Mouse (Mus musculus) lung, embryonic 16.5 days (tissue): ENCODE measurements around the gene Fbxo33. TPM values are rescaled to one million over a fixed set of nuclear protein-coding genes. Genes with fewer than 3 reads are reported as not detected.

Experiments
- ATAC-seq: fragments of 200-750 bp; cut with Nextera tagmentation; 2 replicates; pipeline ENCODE4 v1.8.0; 2017; ENCODE audit warnings: low read depth, mild to moderate bottlenecking, moderate library complexity
- H3K27ac ChIP-seq: fragments of 300-500 bp; sonication (generic); 2 replicates; pipeline ENCODE4 v1.5.1; 2014; ENCODE audit warnings: mild to moderate bottlenecking, control low read depth, low read length
- H3K27me3 ChIP-seq: fragments of 300-500 bp; sonication (generic); 2 replicates; pipeline ENCODE4 v1.6.1; 2014; ENCODE audit warnings: low read depth, low read length, mixed read lengths; ENCODE audit not compliant: control insufficient read depth, insufficient read depth
- H3K36me3 ChIP-seq: fragments of 300-500 bp; sonication (generic); 2 replicates; pipeline ENCODE4 v1.6.1; 2014; ENCODE audit warnings: low read length; ENCODE audit not compliant: control insufficient read depth, insufficient read depth
- H3K4me1 ChIP-seq: fragments of 300-500 bp; sonication (generic); replicated peaks from 2 replicates; pipeline ENCODE4 v1.6.1; 2014; ENCODE audit warnings: low read length, mixed read lengths; ENCODE audit not compliant: control insufficient read depth, insufficient read depth
- H3K4me2 ChIP-seq: fragments of 300-500 bp; sonication (generic); 2 replicates; pipeline ENCODE4 v1.6.1; 2014; ENCODE audit warnings: low read depth, low read length, control low read depth
- H3K4me3 ChIP-seq: fragments of 300-500 bp; sonication (generic); 2 replicates; pipeline ENCODE4 v1.5.1; 2014; ENCODE audit warnings: mild to moderate bottlenecking, low read length, control low read depth
- H3K9ac ChIP-seq: fragments of 300-500 bp; sonication (generic); 2 replicates; pipeline ENCODE4 v1.6.1; 2014; ENCODE audit warnings: low read length, control low read depth
- H3K9me3 ChIP-seq: fragments of 300-500 bp; sonication (generic); 2 replicates; pipeline ENCODE4 v1.6.1; 2016; ENCODE audit warnings: low read length; ENCODE audit not compliant: control insufficient read depth
- WGBS: fragments of 180-500 bp; shearing (Covaris S2); extraction: QIAGEN DNeasy Blood & Tissue Kit; methylation state at CpG from one replicate; pipeline ENCODE4 v1.1.7; 2014; 5-methylcytosine and 5-hydroxymethylcytosine counted together
- polyA plus RNA-seq: library from polyadenylated mRNA; unstranded; fragments of >200 nt; fragmentation: Nextera tagmentation; extraction: Ambion mirVana; gene quantifications from 2 replicates; pipeline ENCODE4 v1.2.1, GENCODE M21; 2015

The Fbxo33 gene
- polyA plus RNA-seq, result 3.5 and 3.9 TPM in 2 replicates

DNA sequence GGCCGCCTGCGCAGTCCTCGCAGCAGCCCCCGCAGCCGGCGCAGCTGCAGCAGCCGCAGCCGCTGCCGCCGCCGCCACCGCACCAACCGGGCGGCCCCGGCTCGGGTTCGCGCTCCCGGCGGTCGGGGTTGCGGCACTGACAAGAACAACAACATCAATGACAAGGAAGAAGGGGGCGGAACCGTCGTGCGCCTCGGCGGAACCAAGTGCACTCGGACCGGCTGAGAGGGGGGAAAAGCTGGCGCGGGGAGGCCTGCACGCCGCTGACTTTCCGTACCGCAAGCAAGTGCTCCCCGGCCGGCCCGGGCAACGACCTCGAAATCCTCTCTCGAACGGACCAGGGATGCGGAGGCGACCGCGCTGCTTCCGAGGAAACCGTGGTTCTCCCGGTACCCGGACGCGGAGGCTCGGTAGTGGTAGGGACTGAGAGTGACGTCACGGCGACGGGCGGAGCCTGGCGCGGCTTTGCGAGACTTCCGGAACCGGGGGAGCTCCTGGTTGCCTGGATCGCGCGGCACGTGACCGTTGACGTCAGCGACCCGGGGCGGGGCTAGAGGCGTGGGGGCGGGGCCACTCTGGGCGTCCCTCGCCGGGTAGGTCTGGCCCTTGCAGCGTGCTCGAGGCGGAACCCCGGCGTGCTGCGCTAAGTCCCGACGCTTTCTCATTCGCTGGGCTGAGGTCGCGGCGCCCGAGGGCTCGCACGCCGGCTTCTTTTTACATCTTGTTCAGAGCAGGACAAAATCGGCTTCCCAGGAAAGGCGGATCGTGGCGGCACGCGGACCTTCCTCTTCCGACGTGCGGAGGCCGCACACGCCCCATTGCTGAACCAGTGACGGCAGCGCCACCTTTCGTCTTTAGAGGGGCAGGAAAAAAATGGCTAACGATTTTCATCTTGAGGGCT, at the start of gene Fbxo33:
Gene Fbxo33, minus strand, starts transcription at position 401 of the 901 bp plus-strand sequence.
- peaks cover 8% of the 10 kb centered on the region for H3K4me1 ChIP-seq
- ATAC-seq, result peak; percentile 99
- H3K4me2 ChIP-seq, result peak within 1 kb of the TSS; percentile 84
- H3K9me3 ChIP-seq, result no peaks in the 10 kb centered on the region
- peak within 1 kb of the TSS; percentile 97 for H3K4me3 ChIP-seq
- H3K36me3 ChIP-seq, result no peaks in the 10 kb centered on the region
- peak within 1 kb of the TSS; percentile 94 for H3K27ac ChIP-seq
- H3K27me3 ChIP-seq, result no peaks in the 10 kb centered on the region
- H3K9ac ChIP-seq, result peak within 1 kb of the TSS; percentile 86
- under 1% methylated on average over 96 of the region's 109 CpGs for WGBS

- Histone ChIP-seq H3K4me2 (no peak overlapping the region), H3K27me3 (no peaks in the 10 kb centered on the region), H3K27ac (no peak overlapping the region), H3K9ac (no peak overlapping the region), H3K9me3 (no peaks in the 10 kb centered on the region), H3K4me3 (no peak overlapping the region), H3K36me3 (no peaks in the 10 kb centered on the region), H3K4me1 (no peaks in the 10 kb centered on the region)
- WGBS, result 85% methylated on average over 4 of the region's 4 CpGs
- ATAC-seq, result no peak
These were observed 46.4 kb upstream of the Fbxo33 start for GRCm38 (mm10) chr12:59265942-59266231.

DNA sequence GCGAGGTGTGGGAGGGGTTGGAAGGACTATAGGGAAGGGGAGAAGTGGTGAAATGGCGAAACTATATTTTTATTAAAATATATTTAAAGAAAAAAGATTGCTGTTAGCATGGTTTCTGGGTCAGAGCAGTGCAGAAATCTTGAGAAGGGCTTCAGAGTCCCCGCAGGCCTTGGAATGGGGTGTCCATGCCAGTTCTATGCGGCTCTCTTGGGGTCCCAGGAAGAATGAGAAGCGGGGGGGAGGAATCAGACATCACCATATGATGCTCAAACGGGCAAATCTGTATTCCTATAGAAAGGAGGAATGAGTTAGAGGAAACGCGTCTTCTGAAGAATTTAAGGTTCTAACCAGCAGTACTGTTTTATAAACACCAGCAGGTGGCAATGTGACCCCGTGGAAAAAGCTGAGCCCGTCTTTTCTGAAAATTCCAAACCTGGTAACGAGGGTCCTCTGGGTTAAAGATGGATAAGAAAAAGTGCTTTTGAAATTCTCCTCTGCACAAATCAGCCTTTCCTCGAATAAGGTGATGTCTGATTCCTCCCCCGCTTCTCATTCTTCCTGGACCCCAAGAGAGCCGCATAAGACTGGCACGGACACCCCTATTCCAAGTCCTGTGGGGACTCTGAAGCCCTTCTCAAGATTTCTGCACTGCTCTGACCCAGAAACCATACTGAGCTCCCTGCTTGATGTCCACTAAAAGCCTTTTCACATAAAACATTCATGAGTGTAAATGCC, 45.8 kb upstream of the Fbxo33 start:
- 28% methylated on average over 15 of the region's 15 CpGs for WGBS

GRCm38 (mm10) chr12:59262841-59263240, 43.3 kb upstream of the Fbxo33 start:
- Histone ChIP-seq H3K4me2 (no peak overlapping the region), H3K4me1 (no peaks in the 10 kb centered on the region), H3K9me3 (no peaks in the 10 kb centered on the region), H3K4me3 (no peak overlapping the region), H3K36me3 (no peaks in the 10 kb centered on the region), H3K9ac (no peak overlapping the region), H3K27ac (no peak overlapping the region), H3K27me3 (no peaks in the 10 kb centered on the region)
- 75% methylated on average over 3 of the region's 3 CpGs for WGBS
- ATAC-seq, result no peak

More for the DNA sequence above, 45.8 kb upstream of the Fbxo33 start:
- no peak overlapping the region for H3K4me3 ChIP-seq
- no peak overlapping the region for H3K27ac ChIP-seq
- no peak for ATAC-seq
- no peaks in the 10 kb centered on the region for H3K4me1 ChIP-seq
- no peaks in the 10 kb centered on the region for H3K27me3 ChIP-seq
- no peak overlapping the region for H3K4me2 ChIP-seq
- H3K36me3 ChIP-seq, result no peaks in the 10 kb centered on the region
- no peaks in the 10 kb centered on the region for H3K9me3 ChIP-seq
- no peak overlapping the region for H3K9ac ChIP-seq

- no peak overlapping the region for H3K4me2 ChIP-seq
- H3K4me3 ChIP-seq, result no peak overlapping the region
- H3K27ac ChIP-seq, result no peak overlapping the region
- WGBS, result 29% methylated on average over 2 of the region's 2 CpGs
- no peaks in the 10 kb centered on the region for H3K4me1 ChIP-seq
- H3K36me3 ChIP-seq, result no peaks in the 10 kb centered on the region
- no peak for ATAC-seq
- H3K9ac ChIP-seq, result no peak overlapping the region
- no peaks in the 10 kb centered on the region for H3K27me3 ChIP-seq
- no peaks in the 10 kb centered on the region for H3K9me3 ChIP-seq
These were observed 41.3 kb upstream of the Fbxo33 start for GRCm38 (mm10) chr12:59260798-59261197.

DNA sequence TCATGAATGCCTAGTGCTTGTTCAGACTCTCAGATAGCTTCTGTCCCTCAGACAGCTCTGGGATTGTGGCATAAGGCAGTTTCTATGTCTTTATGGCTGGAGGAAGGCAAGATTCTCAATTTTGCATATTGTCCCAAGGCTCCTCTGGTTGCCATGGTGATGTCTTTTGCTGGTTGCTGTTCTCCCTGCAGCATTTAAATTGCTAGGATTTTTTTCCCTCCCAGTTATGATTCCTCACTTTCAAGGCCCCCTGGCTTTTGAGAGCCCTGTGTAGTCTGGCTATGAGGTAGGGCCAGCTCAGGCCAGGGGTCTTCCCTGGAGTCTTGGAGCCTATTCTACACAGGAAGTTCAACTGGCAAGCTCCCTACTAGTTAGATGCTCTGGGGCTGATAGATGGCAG, 40.8 kb upstream of the Fbxo33 start:
- no peaks in the 10 kb centered on the region for H3K9me3 ChIP-seq
- H3K4me3 ChIP-seq, result no peak overlapping the region
- no peaks in the 10 kb centered on the region for H3K27me3 ChIP-seq
- H3K36me3 ChIP-seq, result no peaks in the 10 kb centered on the region
- no peaks in the 10 kb centered on the region for H3K4me1 ChIP-seq
- no peak overlapping the region for H3K4me2 ChIP-seq
- no peak overlapping the region for H3K9ac ChIP-seq
- no peak overlapping the region for H3K27ac ChIP-seq
- ATAC-seq, result no peak

DNA sequence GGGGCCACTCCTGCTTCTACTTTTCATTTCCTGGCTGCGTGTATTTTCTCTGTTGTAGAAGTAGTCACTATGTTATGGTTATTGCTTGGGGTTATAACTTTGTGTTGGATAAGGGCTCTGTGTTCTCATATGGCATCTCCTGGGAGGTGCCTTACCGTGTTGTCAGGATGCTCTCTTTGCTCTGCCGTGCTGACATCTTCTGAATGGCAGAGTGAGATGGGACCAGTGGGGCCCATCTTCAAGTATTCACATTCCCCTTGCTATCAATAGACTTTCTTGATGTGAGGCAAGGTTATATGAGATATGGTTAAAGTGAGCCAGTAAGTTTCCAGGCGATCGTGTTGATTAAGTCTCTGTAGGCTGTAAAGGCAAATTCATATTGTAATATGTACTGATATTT, 39.5 kb upstream of the Fbxo33 start:
- Histone ChIP-seq H3K4me1 (no peaks in the 10 kb centered on the region), H3K4me3 (no peak overlapping the region), H3K27ac (no peak overlapping the region), H3K36me3 (no peaks in the 10 kb centered on the region), H3K9me3 (no peaks in the 10 kb centered on the region), H3K9ac (no peak overlapping the region), H3K4me2 (no peak overlapping the region), H3K27me3 (no peaks in the 10 kb centered on the region)
- ATAC-seq, result no peak
- 83% methylated on average over 5 of the region's 5 CpGs for WGBS

DNA sequence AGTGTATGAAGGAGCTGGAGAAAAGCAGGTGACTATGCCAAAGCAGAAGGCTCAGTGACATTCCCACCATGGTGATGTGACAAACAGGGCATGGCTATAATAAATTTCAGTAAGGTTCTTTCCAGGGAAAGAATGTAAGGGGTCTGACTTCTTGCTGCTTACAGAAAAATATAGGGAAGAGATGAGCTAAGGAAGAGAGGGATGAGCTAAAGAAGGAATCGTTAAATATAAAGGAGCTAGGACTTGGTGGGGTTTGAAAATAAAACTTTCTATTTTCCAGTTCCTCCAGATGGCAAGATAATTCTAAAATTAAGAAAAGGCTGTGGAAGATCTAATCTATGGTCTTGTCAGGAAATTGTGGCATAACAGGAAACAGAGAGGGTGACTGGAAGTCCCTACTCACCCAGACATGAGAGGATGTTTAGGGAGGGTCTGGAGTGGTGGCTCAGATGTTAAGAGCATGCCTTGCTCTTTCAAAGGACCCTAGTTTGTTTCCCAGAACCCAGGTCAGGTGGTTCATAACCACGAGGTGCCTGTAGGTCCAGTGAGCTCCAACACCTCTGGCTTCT, 30.8 kb upstream of the Fbxo33 start:
- no peaks in the 10 kb centered on the region for H3K9me3 ChIP-seq
- no peak overlapping the region for H3K4me3 ChIP-seq
- no peak overlapping the region for H3K9ac ChIP-seq
- H3K27ac ChIP-seq, result no peak overlapping the region
- no peak for ATAC-seq
- no peak overlapping the region for H3K4me2 ChIP-seq
- no peaks in the 10 kb centered on the region for H3K4me1 ChIP-seq
- H3K27me3 ChIP-seq, result no peaks in the 10 kb centered on the region
- no peaks in the 10 kb centered on the region for H3K36me3 ChIP-seq
- 51% methylated on average over 2 of the region's 2 CpGs for WGBS

DNA sequence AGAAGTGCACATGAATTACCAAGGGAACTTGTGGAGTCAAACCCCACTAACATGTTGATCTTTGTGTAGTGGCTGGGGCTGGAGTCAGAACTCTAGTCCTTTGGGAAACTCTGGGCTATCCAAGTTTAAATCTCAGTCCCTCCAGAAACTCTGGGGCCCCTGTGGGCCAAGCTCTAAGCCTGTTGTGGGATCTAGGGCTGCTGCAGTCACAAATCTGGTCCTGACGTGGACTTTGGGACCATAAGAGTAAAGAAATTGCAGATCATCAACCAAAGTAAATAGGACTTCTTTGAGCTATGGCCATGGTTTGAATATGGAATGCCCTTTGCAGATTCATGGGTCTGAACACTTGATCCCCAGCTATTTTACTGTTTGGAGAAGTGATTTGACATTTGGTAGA, 29.4 kb upstream of the Fbxo33 start:
- 52% methylated on average over 1 of the region's 1 CpGs for WGBS
- no peak overlapping the region for H3K27ac ChIP-seq
- no peaks in the 10 kb centered on the region for H3K36me3 ChIP-seq
- no peak overlapping the region for H3K4me2 ChIP-seq
- no peak overlapping the region for H3K9ac ChIP-seq
- no peak for ATAC-seq
- no peaks in the 10 kb centered on the region for H3K4me1 ChIP-seq
- no peaks in the 10 kb centered on the region for H3K9me3 ChIP-seq
- no peak overlapping the region for H3K4me3 ChIP-seq
- no peaks in the 10 kb centered on the region for H3K27me3 ChIP-seq
